Mouse (Mus musculus): ENCODE measurements around the gene Ifitm3.

DNA sequence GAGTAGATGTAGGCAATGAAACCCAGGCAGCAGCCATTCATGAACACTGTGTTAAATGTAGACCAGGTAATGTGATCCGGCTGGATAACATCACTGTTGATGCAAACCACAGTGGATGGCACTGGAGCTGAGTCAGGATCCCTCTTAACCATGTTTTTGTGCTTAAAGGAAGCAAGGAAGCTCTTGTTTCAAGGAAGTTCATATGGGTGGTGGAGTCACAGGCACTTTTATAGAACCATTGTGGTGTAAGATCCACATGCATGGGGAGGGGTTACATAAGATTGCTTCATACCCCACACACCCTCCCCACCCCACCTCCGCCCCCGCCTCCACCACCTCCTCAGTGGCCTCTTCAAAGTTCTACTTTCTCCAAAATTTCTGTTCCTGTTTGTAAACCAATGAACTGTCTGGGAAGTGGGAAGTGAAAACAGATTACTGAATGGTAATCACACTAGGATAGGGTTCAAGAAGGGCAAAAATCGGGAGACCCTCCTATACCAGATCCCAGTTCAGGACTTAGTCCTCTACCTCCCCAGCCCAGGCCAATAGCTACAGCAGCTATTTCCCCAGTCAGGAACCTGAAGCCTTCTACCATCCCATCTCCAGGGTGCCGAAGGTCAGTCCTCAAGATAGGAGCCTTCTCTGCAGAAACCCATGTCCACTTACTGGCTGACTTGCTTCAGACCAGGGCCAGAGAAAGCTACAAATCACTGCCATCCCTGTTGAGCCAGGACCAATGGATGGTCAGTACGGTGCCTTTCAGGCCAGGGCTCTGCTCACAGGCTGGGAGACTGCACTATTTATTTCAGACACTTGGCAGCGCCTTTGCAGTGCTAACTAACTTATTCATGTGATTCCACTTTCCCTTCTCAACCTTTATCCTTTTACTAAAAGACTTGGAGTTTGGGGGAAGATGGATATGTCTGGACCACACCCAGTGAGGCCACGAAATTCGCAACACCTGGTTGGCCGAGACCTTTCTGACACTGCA is 6.4 kb upstream of the Ifitm3 start:
- TF ChIP-seq CTCF (IDR thresholded peaks at IDR 0.05; ENCODE audit: low read depth) (peak; percentile 51), EP300 (optimal IDR thresholded peaks at IDR 0.05) (no peak)

Data from stomach, postnatal 0 days (tissue).